Mouse (Mus musculus) adipose tissue, adult 10 weeks (tissue): ENCODE measurements around the gene Hmg20a. TPM values are rescaled to one million over a fixed set of nuclear protein-coding genes. Genes with fewer than 3 reads are reported as not detected.

Source experiments
- polyA plus RNA-seq: library from polyadenylated mRNA; stranded (reverse); fragments of 350-450 nt; fragmentation: Illumina TruSeq; extraction: RNeasy Lipid Tissue Mini Kit (QIAGEN cat#74804); gene quantifications from one replicate; pipeline ENCODE4 v1.2.3, GENCODE M21; 2014; ENCODE audit warnings: low read depth, low replicate concordance

Hmg20a gene
- 34.4 TPM for polyA plus RNA-seq

GRCm38 (mm10) chr9:56417948-56418737, at the start of gene Hmg20a, which contains the start of gene Peak1:
Gene Hmg20a, plus strand, starts transcription at chr9:56418609.
Gene Peak1, minus strand, starts transcription at chr9:56418067.

Other genes starting within 250 kb of the Hmg20a start
- gene Peak1, start 542 bp upstream of the Hmg20a start, polyA plus RNA-seq, result 18.8 TPM